Mouse (Mus musculus): Measurements from ENCODE around the gene Hist1h2bn. TPM values are rescaled to one million over a fixed set of nuclear protein-coding genes. Genes with fewer than 3 reads are reported as not detected.
"Not testable (repeated sequence)": the region's sequence is repeated elsewhere in the genome, so short reads cannot be mapped to it uniquely, and the experiment has no call there.

Gene Hist1h2bn
- polyA plus RNA-seq (2015; fragmentation: Nextera tagmentation; extraction: Ambion mirVana), result not detected in 2 replicates

- ATAC-seq, result peak; percentile 97
- H3K9me3 ChIP-seq (ENCODE audit: control insufficient read depth, low read length); H3K27me3 ChIP-seq (replicated peaks; ENCODE audit: control insufficient read depth, insufficient read depth, low read length); H3K36me3 ChIP-seq (ENCODE audit: control insufficient read depth, insufficient read depth, low read length): not testable (repeated sequence)
- Histone ChIP-seq H3K4me1 (ENCODE audit: control insufficient read depth, insufficient read depth, low read depth, low read length) (peaks cover 18% of the 10 kb centered on the region), H3K27ac (ENCODE audit: low read depth, low read length) (peak within 1 kb of the TSS; percentile 88), H3K4me3 (ENCODE audit: low read length) (peak within 1 kb of the TSS; percentile 48), H3K9ac (ENCODE audit: low read depth, low read length) (peak within 1 kb of the TSS; percentile 63), H3K4me2 (ENCODE audit: low read length) (peak within 1 kb of the TSS; percentile 82)
- whole genome bisulfite sequencing, result under 1% methylated on average over 35 of the region's 50 CpGs
Observed at GRCm38 (mm10) chr13:21753524-21754285, at the start of gene Hist1h2bn, which contains the start of gene Hist1h2ak. Gene Hist1h2bn, plus strand, starts transcription at chr13:21754123. Gene Hist1h2ak, minus strand, starts transcription at chr13:21753827.

- no peak overlapping the region for H3K4me2 ChIP-seq (ENCODE audit: low read length)
- H3K4me1 ChIP-seq (ENCODE audit: control insufficient read depth, insufficient read depth, low read depth, low read length), result no peaks in the 10 kb centered on the region; the same call in 1 of the 2 replicates
- no peaks in the 10 kb centered on the region for H3K9me3 ChIP-seq (ENCODE audit: control insufficient read depth, low read length)
- no peaks in the 10 kb centered on the region for H3K36me3 ChIP-seq (ENCODE audit: control insufficient read depth, insufficient read depth, low read length)
- no peak for ATAC-seq
- 74% methylated on average over 4 of the region's 4 CpGs for WGBS
- H3K27me3 ChIP-seq (replicated peaks; ENCODE audit: control insufficient read depth, insufficient read depth, low read length), result no peaks in the 10 kb centered on the region
- no peak overlapping the region for H3K9ac ChIP-seq (ENCODE audit: low read depth, low read length)
- no peak overlapping the region for H3K4me3 ChIP-seq (ENCODE audit: low read length)
- no peak overlapping the region for H3K27ac ChIP-seq (ENCODE audit: low read depth, low read length)
Observed at GRCm38 (mm10) chr13:21706669-21707068, 47.3 kb upstream of the Hist1h2bn start.

GRCm38 (mm10) chr13:21710031-21710711 is 43.8 kb upstream of the Hist1h2bn start:
- H3K4me3 ChIP-seq (ENCODE audit: low read length), result peak overlapping the region; percentile 71
- no peaks in the 10 kb centered on the region for H3K27me3 ChIP-seq (replicated peaks; ENCODE audit: control insufficient read depth, insufficient read depth, low read length)
- H3K36me3 ChIP-seq (ENCODE audit: control insufficient read depth, insufficient read depth, low read length), result no peaks in the 10 kb centered on the region
- peak; percentile 88 for ATAC-seq
- H3K27ac ChIP-seq (ENCODE audit: low read depth, low read length), result peak overlapping the region; percentile 83
- H3K9ac ChIP-seq (ENCODE audit: low read depth, low read length), result peak overlapping the region; percentile 68
- H3K9me3 ChIP-seq (ENCODE audit: control insufficient read depth, low read length), result no peaks in the 10 kb centered on the region
- H3K4me2 ChIP-seq (ENCODE audit: low read length), result peak overlapping the region; percentile 47
- under 1% methylated on average over 32 of the region's 32 CpGs for WGBS
- peaks cover 4% of the 10 kb centered on the region for H3K4me1 ChIP-seq (ENCODE audit: control insufficient read depth, insufficient read depth, low read depth, low read length)

- no peaks in the 10 kb centered on the region for H3K36me3 ChIP-seq (ENCODE audit: control insufficient read depth, insufficient read depth, low read length)
- H3K27ac ChIP-seq (ENCODE audit: low read depth, low read length), result no peak overlapping the region
- ATAC-seq, result peak; percentile 90
- H3K4me2 ChIP-seq (ENCODE audit: low read length), result peak overlapping the region; percentile 79
- peak overlapping the region; percentile 57 for H3K9ac ChIP-seq (ENCODE audit: low read depth, low read length)
- H3K27me3 ChIP-seq (replicated peaks; ENCODE audit: control insufficient read depth, insufficient read depth, low read length), result no peaks in the 10 kb centered on the region
- WGBS, result 2% methylated on average over 22 of the region's 22 CpGs
- no peaks in the 10 kb centered on the region for H3K9me3 ChIP-seq (ENCODE audit: control insufficient read depth, low read length)
- H3K4me1 ChIP-seq (ENCODE audit: control insufficient read depth, insufficient read depth, low read depth, low read length), result peaks cover 8% of the 10 kb centered on the region
- peak overlapping the region; percentile 71 for H3K4me3 ChIP-seq (ENCODE audit: low read length)
Observed at GRCm38 (mm10) chr13:21710821-21711525, 43.0 kb upstream of the Hist1h2bn start.

GRCm38 (mm10) chr13:21711698-21712097 is 42.2 kb upstream of the Hist1h2bn start:
- Histone ChIP-seq H3K4me2 (ENCODE audit: low read length) (peak overlapping the region; percentile 79), H3K27me3 (replicated peaks; ENCODE audit: control insufficient read depth, insufficient read depth, low read length) (no peaks in the 10 kb centered on the region), H3K36me3 (ENCODE audit: control insufficient read depth, insufficient read depth, low read length) (no peaks in the 10 kb centered on the region), H3K4me3 (ENCODE audit: low read length) (peak overlapping the region; percentile 71), H3K27ac (ENCODE audit: low read depth, low read length) (no peak overlapping the region), H3K9me3 (ENCODE audit: control insufficient read depth, low read length) (no peaks in the 10 kb centered on the region), H3K9ac (ENCODE audit: low read depth, low read length) (no peak overlapping the region), H3K4me1 (ENCODE audit: control insufficient read depth, insufficient read depth, low read depth, low read length) (peaks cover 8% of the 10 kb centered on the region)
- 26% methylated on average over 4 of the region's 4 CpGs for WGBS
- no peak for ATAC-seq

GRCm38 (mm10) chr13:21714725-21715124 is 39.2 kb upstream of the Hist1h2bn start:
- Histone ChIP-seq H3K4me2 (ENCODE audit: low read length) (peak overlapping the region; percentile 94), H3K9me3 (ENCODE audit: control insufficient read depth, low read length) (no peaks in the 10 kb centered on the region), H3K4me3 (ENCODE audit: low read length) (peak overlapping the region; percentile 45), H3K27me3 (replicated peaks; ENCODE audit: control insufficient read depth, insufficient read depth, low read length) (no peaks in the 10 kb centered on the region), H3K4me1 (ENCODE audit: control insufficient read depth, insufficient read depth, low read depth, low read length) (peaks cover 24% of the 10 kb centered on the region), H3K36me3 (ENCODE audit: control insufficient read depth, insufficient read depth, low read length) (no peaks in the 10 kb centered on the region), H3K9ac (ENCODE audit: low read depth, low read length) (peak overlapping the region; percentile 28), H3K27ac (ENCODE audit: low read depth, low read length) (no peak overlapping the region)
- under 1% methylated on average over 7 of the region's 7 CpGs for WGBS
- ATAC-seq, result no peak

GRCm38 (mm10) chr13:21715131-21715863 is 38.6 kb upstream of the Hist1h2bn start:
- Histone ChIP-seq H3K4me2 (ENCODE audit: low read length) (peak overlapping the region; percentile 94), H3K9me3 (ENCODE audit: control insufficient read depth, low read length) (no peaks in the 10 kb centered on the region), H3K4me1 (ENCODE audit: control insufficient read depth, insufficient read depth, low read depth, low read length) (peaks cover 24% of the 10 kb centered on the region), H3K9ac (ENCODE audit: low read depth, low read length) (peak overlapping the region; percentile 28), H3K4me3 (ENCODE audit: low read length) (peak overlapping the region; percentile 45), H3K27me3 (replicated peaks; ENCODE audit: control insufficient read depth, insufficient read depth, low read length) (no peaks in the 10 kb centered on the region), H3K36me3 (ENCODE audit: control insufficient read depth, insufficient read depth, low read length) (no peaks in the 10 kb centered on the region), H3K27ac (ENCODE audit: low read depth, low read length) (peak overlapping the region; percentile 48; the same call in 1 of the 2 replicates)
- under 1% methylated on average over 19 of the region's 22 CpGs for WGBS
- no peak for ATAC-seq

GRCm38 (mm10) chr13:21715864-21716539 is 37.9 kb upstream of the Hist1h2bn start, which contains the start of the genes Hist1h2bl and Hist1h2ai:
Gene Hist1h2bl, minus strand, starts transcription at chr13:21716143.
Gene Hist1h2ai, plus strand, starts transcription at chr13:21716422.
- Histone ChIP-seq H3K9ac (ENCODE audit: low read depth, low read length) (peak within 1 kb of the TSS; percentile 63), H3K4me3 (ENCODE audit: low read length) (peak within 1 kb of the TSS; percentile 45), H3K27ac (ENCODE audit: low read depth, low read length) (peak within 1 kb of the TSS; percentile 88), H3K4me1 (ENCODE audit: control insufficient read depth, insufficient read depth, low read depth, low read length) (peaks cover 26% of the 10 kb centered on the region), H3K4me2 (ENCODE audit: low read length) (peak within 1 kb of the TSS; percentile 94)
- peak; percentile 97 for ATAC-seq
- WGBS, result 0% methylated on average over 27 of the region's 50 CpGs
- H3K36me3 ChIP-seq (ENCODE audit: control insufficient read depth, insufficient read depth, low read length); H3K27me3 ChIP-seq (replicated peaks; ENCODE audit: control insufficient read depth, insufficient read depth, low read length); H3K9me3 ChIP-seq (ENCODE audit: control insufficient read depth, low read length): not testable (repeated sequence)
